Mouse (Mus musculus) heart, postnatal 14 days (tissue): Measurements from ENCODE around the gene Dcp1b. TPM values are rescaled to one million over a fixed set of nuclear protein-coding genes. Genes with fewer than 3 reads are reported as not detected.
"Not testable (repeated sequence)": the region's sequence is repeated elsewhere in the genome, so short reads cannot be mapped to it uniquely, and the experiment has no call there.

Experiments used
- DNase-seq, 2 experiments: peaks; one replicate each; pipeline ENCODE4 v3.0.0; 2021 to 2022
- intact Hi-C: fragments of 180-260 bp; cut with DNase I; formaldehyde crosslinking; loops from one replicate; pipeline ENCODE4 v1.15.1; 2025
- total RNA-seq, 2 experiments: library from RNA; stranded (reverse); gene quantifications; 2 replicates each; pipeline ENCODE4 v1.2.3; 2021

The Dcp1b gene
- total RNA-seq, 2 experiments from 2014 or later, result 4.0 to 4.4 TPM

- intact Hi-C loops, result loop anchor here (5.0 kb wide), 1 partner anchor 66 kb away; no protein-coding TSS in a partner anchor
- DNase-seq, result no peak
These were observed 18.6 kb downstream of the Dcp1b start for GRCm38 (mm10) chr6:119193571-119194154.

- intact Hi-C loops, result loop anchor here (5.0 kb wide), 1 partner anchor 67 kb away; no protein-coding TSS in a partner anchor
- no peak for DNase-seq
These were observed 19.1 kb downstream of the Dcp1b start for GRCm38 (mm10) chr6:119194161-119194560.

GRCm38 (mm10) chr6:119194601-119195000, 19.5 kb downstream of the Dcp1b start:
- no peak for DNase-seq
- intact Hi-C loops, result loop anchor here (5.0 kb wide), 1 partner anchor 67 kb away; no protein-coding TSS in a partner anchor

GRCm38 (mm10) chr6:119196382-119197305, 21.6 kb downstream of the Dcp1b start, which contains the start of gene Cacna1c:
Cacna1c (minus strand) TSS chr6:119196418.
- DNase-seq, result peak; percentile 56 to 71
- intact Hi-C loops, result no loop called here

DNA sequence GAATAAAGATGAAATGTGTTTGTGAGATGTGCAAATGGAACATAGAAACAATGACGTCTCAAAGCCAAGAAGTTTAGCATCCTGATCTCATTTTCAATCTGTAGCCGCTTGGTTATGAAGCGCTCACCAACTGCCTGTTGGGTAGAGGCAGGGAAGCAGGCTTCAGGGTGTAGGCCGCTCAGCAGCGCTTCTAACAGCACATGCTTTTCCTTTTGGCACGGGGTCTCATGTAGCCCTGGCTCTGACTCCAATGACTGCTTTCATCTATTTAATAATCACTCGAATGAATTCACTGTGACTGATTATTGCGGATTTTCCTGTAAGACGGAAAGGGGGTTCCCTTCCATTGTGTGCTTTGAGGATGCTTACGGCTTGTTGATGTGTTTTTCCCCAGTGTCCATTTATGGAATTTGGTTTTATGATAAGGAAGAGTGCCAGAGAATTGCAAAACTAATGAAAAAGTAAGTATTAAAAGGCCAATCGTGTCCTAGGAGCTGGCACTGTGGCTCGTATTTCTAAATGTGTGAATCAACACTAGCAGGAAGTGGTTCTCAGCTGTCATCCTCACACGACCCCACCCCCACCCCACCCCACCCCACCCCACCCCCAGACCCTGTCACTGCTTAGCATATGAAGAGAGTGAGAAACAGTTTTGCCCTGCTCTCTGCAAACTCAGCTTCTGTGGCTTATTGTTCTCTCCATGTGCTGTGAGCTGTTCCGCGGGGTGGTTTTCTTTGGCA, 23.7 kb downstream of the Dcp1b start:
- intact Hi-C loops, result no loop called here

GRCm38 (mm10) chr6:119199274-119199879, 24.3 kb downstream of the Dcp1b start:
- DNase-seq, result no peak
- intact Hi-C loops, result no loop called here

More for the DNA sequence above, 23.7 kb downstream of the Dcp1b start:
- DNase-seq, result no peak

- no peak for DNase-seq
- intact Hi-C loops, result no loop called here
These were observed 25.3 kb downstream of the Dcp1b start for GRCm38 (mm10) chr6:119200362-119200761.

- DNase-seq, result no peak
- intact Hi-C loops, result no loop called here
These were observed 26.5 kb downstream of the Dcp1b start for GRCm38 (mm10) chr6:119201575-119201974.

GRCm38 (mm10) chr6:119204286-119204685, 29.2 kb downstream of the Dcp1b start:
- intact Hi-C loops, result no loop called here
- DNase-seq, result no peak

GRCm38 (mm10) chr6:119204915-119205314, 29.9 kb downstream of the Dcp1b start:
- no peak for DNase-seq
- intact Hi-C loops, result no loop called here

DNA sequence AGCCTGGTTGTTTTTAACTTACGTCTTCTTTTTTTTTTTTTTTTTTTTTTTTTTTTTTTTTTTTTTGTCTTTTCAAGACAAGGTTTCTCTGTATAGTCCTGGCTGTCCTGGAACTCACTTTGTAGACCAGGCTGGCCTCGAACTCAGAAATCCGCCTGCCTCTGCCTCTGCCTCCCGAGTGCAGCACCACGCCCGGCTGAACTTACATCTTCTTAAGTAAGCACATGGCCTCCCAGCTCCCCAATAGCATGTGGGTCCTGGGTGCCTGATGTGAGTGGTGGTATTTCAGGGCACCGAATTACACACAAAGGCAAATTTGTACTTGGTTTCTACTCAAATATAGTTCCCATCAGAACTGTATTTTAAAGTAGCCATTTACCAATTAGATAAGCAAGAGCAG, 31.0 kb downstream of the Dcp1b start:
- DNase-seq, intact Hi-C loops: not testable (repeated sequence)

DNA sequence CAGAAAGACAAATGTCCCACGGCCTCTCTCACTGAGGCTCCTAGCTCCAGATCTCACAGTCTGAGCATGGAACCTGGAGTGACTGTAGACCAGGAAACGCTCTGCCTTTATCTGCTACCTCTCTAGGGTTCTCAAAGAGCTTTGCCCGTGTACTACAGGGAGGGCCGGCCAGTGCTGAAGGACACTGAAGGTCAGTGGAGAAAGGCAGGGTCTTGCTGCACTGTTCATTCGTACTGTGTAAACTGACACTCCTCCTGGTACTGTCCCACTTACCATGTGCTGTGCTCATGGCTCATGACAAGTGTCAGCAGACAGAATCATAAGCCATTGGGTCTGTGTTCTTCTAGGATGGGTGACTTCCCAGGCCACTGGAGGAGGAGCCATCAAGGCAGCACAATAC, 38.3 kb downstream of the Dcp1b start:
- intact Hi-C loops, result no loop called here
- no peak for DNase-seq

DNA sequence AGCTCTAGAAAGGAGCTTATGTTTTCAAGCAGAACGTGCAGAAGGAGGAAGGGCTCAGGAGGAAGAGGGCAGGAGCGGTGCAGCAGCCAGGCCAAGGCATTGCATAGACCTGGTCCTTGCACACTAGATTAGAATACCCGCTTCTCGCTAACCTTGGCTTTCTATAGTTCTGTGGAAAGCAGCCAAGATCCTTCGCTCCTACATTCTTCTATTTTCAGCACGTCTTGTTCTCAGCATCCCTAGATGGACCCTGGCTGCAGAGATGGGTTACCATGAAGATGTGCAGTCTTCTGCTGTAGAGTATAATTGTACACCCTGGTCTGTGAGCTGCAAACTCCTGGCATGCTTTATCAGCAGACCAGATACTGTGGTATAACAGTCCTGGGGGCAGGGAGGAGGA, 39.1 kb downstream of the Dcp1b start:
- intact Hi-C loops, result no loop called here
- no peak for DNase-seq

DNA sequence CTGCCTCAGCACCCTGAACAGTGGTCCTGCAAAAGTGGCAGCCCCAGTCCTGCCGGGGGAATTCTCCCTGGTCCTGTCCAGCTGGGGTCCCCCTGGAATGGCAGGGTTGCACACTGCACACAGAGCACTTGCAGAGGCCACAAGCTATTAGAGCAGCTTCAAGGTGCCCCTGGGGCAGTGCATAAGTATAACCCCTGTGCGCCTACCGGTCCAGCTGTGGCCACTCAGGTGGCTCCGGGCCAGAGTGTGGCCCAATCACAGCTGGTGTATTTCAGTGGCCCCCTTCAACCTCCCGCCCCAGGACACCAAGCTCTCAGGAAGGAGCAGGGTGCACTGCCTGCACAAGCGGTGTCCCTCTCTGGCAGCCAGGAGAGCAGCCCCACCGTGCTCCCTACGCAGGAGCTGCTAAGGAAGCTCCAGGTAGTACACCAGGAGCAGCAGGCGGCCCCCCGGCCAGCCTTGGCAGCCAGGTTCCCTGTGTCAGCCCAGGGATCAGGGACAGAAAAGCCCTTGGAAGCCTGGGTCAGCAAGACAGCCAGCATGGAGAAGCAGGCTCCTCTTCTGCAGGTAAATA, 40.1 kb downstream of the Dcp1b start:
- intact Hi-C loops, result no loop called here
- no peak for DNase-seq

GRCm38 (mm10) chr6:119217661-119218060, 42.6 kb downstream of the Dcp1b start:
- intact Hi-C loops, result no loop called here
- no peak for DNase-seq

GRCm38 (mm10) chr6:119218591-119218990, 43.5 kb downstream of the Dcp1b start:
- intact Hi-C loops, result no loop called here
- no peak for DNase-seq

DNA sequence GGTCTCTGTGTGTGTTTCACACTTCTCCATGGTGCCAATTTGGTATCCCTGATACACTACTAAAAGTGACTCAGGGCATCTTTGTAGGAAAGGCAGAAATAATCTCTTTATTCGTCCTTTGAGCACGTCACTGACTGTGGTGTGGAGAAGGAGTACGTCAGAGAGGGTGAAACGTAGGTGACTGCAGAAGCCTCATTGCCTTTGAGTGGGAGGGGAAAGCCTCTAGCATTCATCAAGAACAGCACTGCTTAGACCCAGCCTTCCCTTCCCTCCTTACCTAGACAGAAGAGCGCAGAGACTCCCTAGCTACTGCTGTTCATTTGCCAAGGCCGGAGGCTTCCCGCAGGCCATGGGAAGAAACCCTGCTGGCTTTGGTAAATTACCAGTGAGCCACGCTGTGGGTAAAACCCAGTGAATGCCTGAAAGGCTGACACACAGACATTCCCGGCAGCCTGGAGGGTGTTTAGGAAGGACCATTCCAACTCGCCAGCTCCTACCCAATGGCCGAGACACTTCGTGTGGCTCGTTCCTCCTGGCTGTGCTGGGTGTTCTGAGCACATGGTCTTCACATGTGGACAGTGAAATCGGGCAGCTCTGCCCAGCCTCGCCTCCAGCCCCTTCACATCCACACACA, 44.3 kb downstream of the Dcp1b start:
- DNase-seq, result no peak

GRCm38 (mm10) chr6:119220297-119220696, 45.2 kb downstream of the Dcp1b start:
- DNase-seq, result peak; percentile 45 to 70
- intact Hi-C loops, result loop anchor here (1.0 kb wide), 1 partner anchor 128 kb away; no protein-coding TSS in a partner anchor

More for the DNA sequence above, 44.3 kb downstream of the Dcp1b start:
- intact Hi-C loops, result no loop called here

DNA sequence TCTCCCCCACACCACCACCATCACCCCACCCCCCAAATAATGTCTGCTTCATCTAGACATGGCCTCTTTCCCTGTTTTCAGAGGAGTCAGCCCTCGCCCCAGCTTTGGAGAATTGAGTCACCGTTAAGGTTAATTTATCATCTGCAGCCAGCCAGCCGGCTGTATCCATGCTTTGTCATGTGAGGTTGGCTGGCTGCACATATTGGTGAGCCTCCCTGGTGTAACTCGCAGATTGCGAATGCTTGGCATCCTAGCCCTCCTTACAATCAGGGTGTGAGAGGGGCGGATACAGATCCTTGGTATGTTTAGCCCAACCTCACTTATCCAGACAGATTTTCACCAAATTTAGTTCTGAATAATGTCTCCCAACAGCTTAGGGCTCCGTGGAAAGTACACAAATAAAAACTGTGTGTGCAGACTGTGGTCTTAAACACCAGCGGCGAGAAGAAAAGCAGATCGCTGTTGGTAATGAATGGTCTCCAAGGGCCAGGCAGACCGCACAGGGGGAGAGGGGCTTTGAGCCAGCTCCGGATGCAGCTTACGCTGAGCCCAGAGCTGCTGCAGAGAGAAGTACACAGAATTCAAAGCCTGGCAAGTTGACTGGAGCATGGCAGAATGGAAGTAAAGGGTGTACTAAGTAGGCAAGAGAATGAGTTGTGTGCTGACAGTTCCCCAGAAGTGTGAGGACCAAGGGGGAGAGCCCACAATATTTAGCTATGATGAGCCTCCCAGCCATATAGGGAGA, 49.6 kb downstream of the Dcp1b start:
- no peak for DNase-seq
- intact Hi-C loops, result no loop called here
